Mouse (Mus musculus): ENCODE data around the gene Pdlim5. TPM values are rescaled to one million over a fixed set of nuclear protein-coding genes. Genes with fewer than 3 reads are reported as not detected.

The Pdlim5 gene
- polyA plus RNA-seq, 1 experiment from 2014 or later = 17.5 TPM

DNA sequence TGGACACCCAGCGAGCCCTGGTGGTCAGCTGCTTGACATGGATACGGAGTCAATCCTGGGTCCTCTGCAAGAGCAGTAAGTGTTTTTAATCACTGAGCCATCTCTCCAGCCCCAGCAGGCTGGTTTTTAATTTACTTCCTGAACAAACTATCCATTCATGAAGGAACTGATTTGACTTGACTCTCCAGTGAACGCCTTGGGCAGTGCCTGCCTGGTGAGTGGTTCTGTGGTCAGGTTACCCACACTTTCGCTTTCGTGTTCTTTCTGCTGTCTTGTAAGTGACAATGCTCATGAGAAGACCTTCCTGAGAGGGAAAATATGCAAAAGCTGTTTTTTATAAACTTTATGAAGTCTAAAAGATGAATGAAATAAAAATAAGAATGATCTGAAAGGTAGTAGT is 152.2 kb downstream of the Pdlim5 start:
- Histone ChIP-seq H3K27ac (ENCODE audit: low read depth, low read length) (no peak overlapping the region), H3K9me3 (ENCODE audit: control insufficient read depth, low read length) (no peaks in the 10 kb centered on the region), H3K9ac (ENCODE audit: low read length) (no peak overlapping the region), H3K27me3 (ENCODE audit: control insufficient read depth, insufficient read depth, low read length) (no peaks in the 10 kb centered on the region), H3K36me3 (ENCODE audit: control insufficient read depth, insufficient read depth, low read length) (no peaks in the 10 kb centered on the region), H3K4me1 (ENCODE audit: control insufficient read depth, insufficient read depth, low read length) (no peaks in the 10 kb centered on the region), H3K4me2 (no peak overlapping the region), H3K4me3 (ENCODE audit: low read depth, low read length) (no peak overlapping the region)
- ATAC-seq (ENCODE audit: low FRiP score) (no peak), DNase-seq (ENCODE audit: low spot score, missing footprints) (no peak)
- 89% methylated on average over 5 of the region's 5 CpGs for WGBS

DNA sequence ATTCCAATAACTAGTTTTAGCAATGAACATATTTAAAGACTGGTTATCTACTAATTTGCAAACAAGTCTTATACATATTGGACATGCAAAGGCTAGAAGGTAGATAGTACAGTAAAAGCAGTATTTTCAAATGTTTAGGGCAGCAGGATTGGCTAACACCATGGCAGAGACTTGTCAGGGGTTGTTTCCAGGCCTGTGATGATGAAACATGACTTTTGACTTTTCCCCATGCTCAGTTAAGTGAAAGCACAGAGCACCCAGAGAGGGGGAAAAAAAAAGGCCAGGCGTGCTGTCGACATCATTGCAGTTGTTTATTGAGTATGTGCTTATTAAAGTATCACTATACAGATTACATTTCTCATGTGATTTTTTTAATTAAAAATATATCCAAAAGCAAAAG is 156.2 kb downstream of the Pdlim5 start:
- no peak overlapping the region for H3K4me3 ChIP-seq (ENCODE audit: low read depth, low read length)
- 97% methylated on average over 2 of the region's 2 CpGs for WGBS
- no peaks in the 10 kb centered on the region for H3K9me3 ChIP-seq (ENCODE audit: control insufficient read depth, low read length)
- H3K27me3 ChIP-seq (ENCODE audit: control insufficient read depth, insufficient read depth, low read length) = no peaks in the 10 kb centered on the region
- DNase-seq (ENCODE audit: low spot score, missing footprints) = no peak
- no peak for ATAC-seq (ENCODE audit: low FRiP score)
- H3K27ac ChIP-seq (ENCODE audit: low read depth, low read length) = no peak overlapping the region
- no peaks in the 10 kb centered on the region for H3K4me1 ChIP-seq (ENCODE audit: control insufficient read depth, insufficient read depth, low read length)
- H3K36me3 ChIP-seq (ENCODE audit: control insufficient read depth, insufficient read depth, low read length) = no peaks in the 10 kb centered on the region
- H3K9ac ChIP-seq (ENCODE audit: low read length) = no peak overlapping the region
- H3K4me2 ChIP-seq = no peak overlapping the region

DNA sequence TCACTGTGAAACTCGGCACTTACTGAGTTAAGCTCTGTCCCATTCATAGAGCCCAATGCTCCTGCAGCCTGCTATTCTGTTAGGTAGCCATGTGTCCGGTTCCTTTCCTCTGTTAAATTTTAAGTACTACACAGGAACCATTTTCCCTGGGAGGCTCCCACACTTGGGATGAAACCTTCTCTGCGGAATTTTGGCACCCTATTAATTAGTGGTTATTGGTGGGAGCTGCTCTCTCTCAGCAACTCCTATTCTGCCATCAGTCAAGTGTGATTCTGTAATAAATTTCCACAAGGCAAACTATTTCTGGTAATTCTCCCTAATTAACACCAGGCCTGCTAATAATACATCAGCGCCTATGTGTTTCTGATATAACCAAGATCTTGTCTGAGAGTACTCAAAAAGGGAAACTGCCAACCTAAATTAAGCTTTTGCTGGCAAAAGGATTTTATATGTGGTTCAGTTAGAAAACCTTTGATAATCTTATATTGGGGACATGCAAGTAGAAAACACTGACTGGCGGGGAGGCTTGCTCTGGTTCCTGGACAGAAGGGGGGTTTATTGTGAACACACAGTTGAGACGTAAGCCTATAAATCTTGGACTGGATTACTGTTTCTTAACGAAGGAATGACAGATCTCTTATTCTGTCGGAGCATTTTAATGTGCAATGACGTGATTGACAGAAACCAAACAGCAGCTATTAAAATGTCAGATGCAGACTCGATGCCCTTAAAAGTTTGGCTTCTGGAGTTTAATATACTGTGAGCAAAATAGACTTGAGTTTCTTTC is 157.0 kb downstream of the Pdlim5 start:
- Histone ChIP-seq H3K9ac (ENCODE audit: low read length) (no peak overlapping the region), H3K9me3 (ENCODE audit: control insufficient read depth, low read length) (no peaks in the 10 kb centered on the region), H3K4me2 (no peak overlapping the region), H3K27ac (ENCODE audit: low read depth, low read length) (no peak overlapping the region), H3K36me3 (ENCODE audit: control insufficient read depth, insufficient read depth, low read length) (no peaks in the 10 kb centered on the region), H3K4me1 (ENCODE audit: control insufficient read depth, insufficient read depth, low read length) (no peaks in the 10 kb centered on the region), H3K27me3 (ENCODE audit: control insufficient read depth, insufficient read depth, low read length) (no peaks in the 10 kb centered on the region), H3K4me3 (ENCODE audit: low read depth, low read length) (no peak overlapping the region)
- 78% methylated on average over 10 of the region's 10 CpGs for WGBS
- no peak for ATAC-seq (ENCODE audit: low FRiP score)
- no peak for DNase-seq (ENCODE audit: low spot score, missing footprints)

DNA sequence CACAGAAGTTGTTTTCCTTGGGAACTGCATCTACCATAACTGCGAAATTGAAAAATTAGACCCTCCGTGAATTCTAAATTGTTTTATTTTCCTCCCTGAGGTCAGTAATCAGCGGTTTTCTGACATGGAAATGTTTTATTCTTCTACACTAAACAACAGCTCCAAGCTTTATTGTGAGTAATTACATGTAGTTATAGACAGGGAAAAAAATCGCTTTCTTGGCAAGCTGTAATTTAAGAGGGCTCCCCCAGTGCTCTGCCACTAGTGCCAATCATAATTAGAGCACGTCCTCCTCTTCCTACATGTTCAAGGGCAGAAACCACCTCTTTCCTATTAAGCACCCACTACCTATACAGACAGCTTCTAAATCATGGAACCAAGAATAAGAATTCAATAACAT is 157.9 kb downstream of the Pdlim5 start:
- Histone ChIP-seq H3K4me2 (no peak overlapping the region), H3K4me3 (ENCODE audit: low read depth, low read length) (no peak overlapping the region), H3K4me1 (ENCODE audit: control insufficient read depth, insufficient read depth, low read length) (no peaks in the 10 kb centered on the region), H3K27me3 (ENCODE audit: control insufficient read depth, insufficient read depth, low read length) (no peaks in the 10 kb centered on the region), H3K9me3 (ENCODE audit: control insufficient read depth, low read length) (no peaks in the 10 kb centered on the region), H3K27ac (ENCODE audit: low read depth, low read length) (no peak overlapping the region), H3K9ac (ENCODE audit: low read length) (no peak overlapping the region), H3K36me3 (ENCODE audit: control insufficient read depth, insufficient read depth, low read length) (no peaks in the 10 kb centered on the region)
- DNase-seq (ENCODE audit: low spot score, missing footprints) (no peak), ATAC-seq (ENCODE audit: low FRiP score) (no peak)
- 91% methylated on average over 5 of the region's 5 CpGs for WGBS

DNA sequence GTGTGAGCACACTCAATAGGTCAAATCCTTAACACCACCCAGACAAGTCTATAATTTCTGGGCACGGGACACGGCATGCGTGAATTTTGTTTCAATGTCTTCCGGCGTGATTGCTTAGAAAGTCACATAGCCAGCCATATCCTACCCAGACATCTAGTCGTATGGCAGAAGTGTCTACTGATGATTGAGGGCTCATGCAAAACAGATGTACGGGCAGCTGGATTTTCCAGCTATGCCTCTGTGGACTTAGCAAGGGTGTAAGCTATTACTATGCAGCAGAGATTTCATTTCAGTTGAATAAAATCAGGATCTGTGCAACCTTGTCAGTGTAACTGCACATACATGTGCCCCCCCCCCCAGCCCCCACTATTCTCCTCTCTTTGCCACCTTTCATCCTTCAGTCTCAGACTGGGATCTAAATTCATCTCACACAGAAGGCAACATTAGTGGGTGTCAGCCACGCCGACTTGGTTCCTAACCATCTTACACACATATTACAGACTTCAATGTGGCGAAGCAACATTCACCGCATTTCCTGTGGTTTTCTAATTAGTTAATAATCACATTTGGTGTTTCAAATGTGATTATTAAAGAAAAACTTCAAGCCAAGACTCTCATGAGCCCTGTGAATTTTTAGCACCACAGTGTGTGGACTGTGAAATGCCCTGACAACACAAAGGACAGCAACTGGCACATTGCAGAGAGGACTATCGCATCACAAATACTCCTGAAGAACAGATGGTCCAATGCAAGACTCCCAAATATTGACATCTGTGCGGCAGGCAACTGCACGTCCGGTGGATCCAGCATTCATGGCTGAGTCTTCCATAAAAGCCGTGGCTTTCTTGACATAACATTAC is 161.7 kb downstream of the Pdlim5 start:
- 92% methylated on average over 16 of the region's 16 CpGs for WGBS
- Histone ChIP-seq H3K4me1 (ENCODE audit: control insufficient read depth, insufficient read depth, low read length) (no peaks in the 10 kb centered on the region), H3K36me3 (ENCODE audit: control insufficient read depth, insufficient read depth, low read length) (no peaks in the 10 kb centered on the region), H3K27ac (ENCODE audit: low read depth, low read length) (no peak overlapping the region), H3K9me3 (ENCODE audit: control insufficient read depth, low read length) (no peaks in the 10 kb centered on the region), H3K9ac (ENCODE audit: low read length) (no peak overlapping the region), H3K27me3 (ENCODE audit: control insufficient read depth, insufficient read depth, low read length) (no peaks in the 10 kb centered on the region), H3K4me3 (ENCODE audit: low read depth, low read length) (no peak overlapping the region), H3K4me2 (no peak overlapping the region)
- no peak for DNase-seq (ENCODE audit: low spot score, missing footprints)
- ATAC-seq (ENCODE audit: low FRiP score) = no peak

DNA sequence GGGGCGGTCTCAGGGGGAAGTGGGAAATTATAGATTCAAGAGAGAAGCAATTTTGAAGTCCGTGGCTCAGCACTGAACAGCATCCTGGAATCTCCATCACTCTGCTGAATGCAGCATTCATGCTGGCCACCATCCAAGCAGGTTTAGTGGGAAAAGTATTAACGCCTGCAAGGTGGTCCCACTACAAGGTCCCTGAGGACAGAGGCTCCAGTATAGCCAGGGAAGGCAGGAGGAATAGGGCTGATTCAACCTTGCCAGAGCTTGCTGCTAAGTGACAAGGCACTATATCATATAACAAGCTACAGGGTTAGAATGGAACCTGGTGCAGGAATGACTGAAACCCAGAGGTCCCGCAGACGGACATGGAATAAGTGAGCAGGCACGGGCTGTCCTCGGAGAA is 166.8 kb downstream of the Pdlim5 start:
- no peaks in the 10 kb centered on the region for H3K36me3 ChIP-seq (ENCODE audit: control insufficient read depth, insufficient read depth, low read length)
- no peak overlapping the region for H3K9ac ChIP-seq (ENCODE audit: low read length)
- WGBS = 93% methylated on average over 7 of the region's 7 CpGs
- no peaks in the 10 kb centered on the region for H3K27me3 ChIP-seq (ENCODE audit: control insufficient read depth, insufficient read depth, low read length)
- no peak overlapping the region for H3K27ac ChIP-seq (ENCODE audit: low read depth, low read length)
- no peaks in the 10 kb centered on the region for H3K9me3 ChIP-seq (ENCODE audit: control insufficient read depth, low read length)
- H3K4me3 ChIP-seq (ENCODE audit: low read depth, low read length) = no peak overlapping the region
- no peaks in the 10 kb centered on the region for H3K4me1 ChIP-seq (ENCODE audit: control insufficient read depth, insufficient read depth, low read length)
- no peak for DNase-seq (ENCODE audit: low spot score, missing footprints)
- no peak for ATAC-seq (ENCODE audit: low FRiP score)
- no peak overlapping the region for H3K4me2 ChIP-seq

DNA sequence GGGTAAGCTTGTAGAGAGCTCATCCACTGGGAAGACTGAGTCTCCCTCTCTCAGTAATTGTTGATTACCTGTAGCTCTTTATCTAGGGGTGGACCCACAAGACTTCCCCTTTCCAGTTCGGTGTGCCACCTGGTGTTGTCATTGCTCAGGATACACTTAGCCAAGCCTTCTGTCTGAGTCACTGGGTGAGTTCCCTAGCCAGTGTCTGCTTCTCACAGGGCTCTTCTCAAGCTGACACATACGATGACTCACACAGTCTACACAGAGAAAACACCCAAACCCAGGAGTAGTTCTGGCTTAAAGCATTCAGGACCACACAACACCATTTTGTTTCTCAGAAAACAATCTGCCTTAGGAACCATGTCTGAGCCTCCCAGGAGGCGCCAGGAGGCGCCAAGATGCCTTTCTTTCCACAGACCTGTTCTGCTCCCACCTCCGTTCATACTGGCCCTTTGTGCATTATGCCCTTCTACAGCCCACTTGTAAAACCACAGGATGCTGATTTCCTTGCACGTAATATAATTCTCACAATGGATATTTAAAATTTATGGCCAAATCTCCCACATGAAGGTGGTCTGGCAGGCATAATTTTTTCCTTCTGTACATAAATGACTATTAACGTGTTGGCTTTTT is 172.9 kb downstream of the Pdlim5 start:
- Histone ChIP-seq H3K36me3 (ENCODE audit: control insufficient read depth, insufficient read depth, low read length) (no peaks in the 10 kb centered on the region), H3K9ac (ENCODE audit: low read length) (no peak overlapping the region), H3K27me3 (ENCODE audit: control insufficient read depth, insufficient read depth, low read length) (no peaks in the 10 kb centered on the region), H3K4me1 (ENCODE audit: control insufficient read depth, insufficient read depth, low read length) (no peaks in the 10 kb centered on the region), H3K4me3 (ENCODE audit: low read depth, low read length) (no peak overlapping the region), H3K9me3 (ENCODE audit: control insufficient read depth, low read length) (no peaks in the 10 kb centered on the region), H3K4me2 (no peak overlapping the region), H3K27ac (ENCODE audit: low read depth, low read length) (no peak overlapping the region)
- DNase-seq (ENCODE audit: low spot score, missing footprints) (no peak), ATAC-seq (ENCODE audit: low FRiP score) (no peak)
- 91% methylated on average over 7 of the region's 7 CpGs for WGBS

DNA sequence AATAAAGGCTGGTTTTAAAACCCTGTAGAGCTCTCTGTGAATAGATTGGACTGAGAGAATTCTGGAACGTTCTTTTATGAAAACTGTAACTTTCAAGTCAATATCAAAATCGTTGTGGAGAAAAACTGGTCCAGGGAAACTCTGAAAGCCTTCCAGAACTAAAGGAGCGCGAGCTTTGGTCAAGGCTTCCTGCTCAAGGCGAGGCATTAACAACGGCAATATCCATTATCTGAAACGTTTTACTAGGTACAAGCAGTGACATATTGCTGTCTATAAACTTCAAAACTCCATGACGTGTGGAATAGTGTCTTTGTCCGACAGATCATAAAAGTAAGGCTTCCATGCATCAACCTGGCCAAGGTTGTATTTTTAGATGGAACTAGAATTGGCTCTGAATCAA is 175.6 kb downstream of the Pdlim5 start:
- DNase-seq (ENCODE audit: low spot score, missing footprints) (no peak), ATAC-seq (ENCODE audit: low FRiP score) (no peak)
- H3K4me3 ChIP-seq (ENCODE audit: low read depth, low read length) = no peak overlapping the region
- no peaks in the 10 kb centered on the region for H3K27me3 ChIP-seq (ENCODE audit: control insufficient read depth, insufficient read depth, low read length)
- no peaks in the 10 kb centered on the region for H3K36me3 ChIP-seq (ENCODE audit: control insufficient read depth, insufficient read depth, low read length)
- 93% methylated on average over 9 of the region's 9 CpGs for WGBS
- no peak overlapping the region for H3K9ac ChIP-seq (ENCODE audit: low read length)
- no peaks in the 10 kb centered on the region for H3K9me3 ChIP-seq (ENCODE audit: control insufficient read depth, low read length)
- no peak overlapping the region for H3K27ac ChIP-seq (ENCODE audit: low read depth, low read length)
- H3K4me1 ChIP-seq (ENCODE audit: control insufficient read depth, insufficient read depth, low read length) = no peaks in the 10 kb centered on the region
- H3K4me2 ChIP-seq = no peak overlapping the region

DNA sequence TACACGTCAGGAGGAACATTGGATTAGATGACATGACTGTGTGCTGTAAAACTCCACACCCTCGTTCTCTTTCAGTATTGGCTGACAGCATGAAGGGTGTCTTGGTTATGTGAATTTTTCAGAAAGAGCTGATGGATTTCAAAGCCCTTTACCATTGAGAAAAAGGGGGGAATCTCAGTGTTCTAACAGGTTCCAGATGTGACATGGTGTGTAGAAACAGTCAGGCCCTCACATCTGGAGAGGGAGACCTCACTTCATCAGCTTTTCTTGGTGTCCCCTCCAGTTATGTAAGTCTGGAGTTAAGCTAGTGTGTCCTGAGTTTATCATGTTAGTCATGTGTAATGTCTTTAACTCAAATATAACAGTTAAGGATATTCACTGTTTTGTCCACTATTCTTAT is 182.7 kb downstream of the Pdlim5 start:
- Histone ChIP-seq H3K9me3 (ENCODE audit: control insufficient read depth, low read length) (no peaks in the 10 kb centered on the region), H3K27me3 (ENCODE audit: control insufficient read depth, insufficient read depth, low read length) (no peaks in the 10 kb centered on the region), H3K27ac (ENCODE audit: low read depth, low read length) (no peak overlapping the region), H3K9ac (ENCODE audit: low read length) (no peak overlapping the region), H3K4me1 (ENCODE audit: control insufficient read depth, insufficient read depth, low read length) (peaks cover 4% of the 10 kb centered on the region; the same call in 1 of the 2 replicates), H3K36me3 (ENCODE audit: control insufficient read depth, insufficient read depth, low read length) (no peaks in the 10 kb centered on the region), H3K4me2 (no peak overlapping the region), H3K4me3 (ENCODE audit: low read depth, low read length) (no peak overlapping the region)
- DNase-seq (ENCODE audit: low spot score, missing footprints) = no peak
- no peak for ATAC-seq (ENCODE audit: low FRiP score)
- WGBS = 76% methylated on average over 2 of the region's 2 CpGs

Measured in midbrain, embryonic 11.5 days (tissue).